Mouse (Mus musculus): Measurements from ENCODE around the gene Coa6. TPM values are rescaled to one million over a fixed set of nuclear protein-coding genes. Genes with fewer than 3 reads are reported as not detected.

Gene Coa6
- polyA plus RNA-seq, 1 experiment from 2014 or later, result 57.7 TPM

DNA sequence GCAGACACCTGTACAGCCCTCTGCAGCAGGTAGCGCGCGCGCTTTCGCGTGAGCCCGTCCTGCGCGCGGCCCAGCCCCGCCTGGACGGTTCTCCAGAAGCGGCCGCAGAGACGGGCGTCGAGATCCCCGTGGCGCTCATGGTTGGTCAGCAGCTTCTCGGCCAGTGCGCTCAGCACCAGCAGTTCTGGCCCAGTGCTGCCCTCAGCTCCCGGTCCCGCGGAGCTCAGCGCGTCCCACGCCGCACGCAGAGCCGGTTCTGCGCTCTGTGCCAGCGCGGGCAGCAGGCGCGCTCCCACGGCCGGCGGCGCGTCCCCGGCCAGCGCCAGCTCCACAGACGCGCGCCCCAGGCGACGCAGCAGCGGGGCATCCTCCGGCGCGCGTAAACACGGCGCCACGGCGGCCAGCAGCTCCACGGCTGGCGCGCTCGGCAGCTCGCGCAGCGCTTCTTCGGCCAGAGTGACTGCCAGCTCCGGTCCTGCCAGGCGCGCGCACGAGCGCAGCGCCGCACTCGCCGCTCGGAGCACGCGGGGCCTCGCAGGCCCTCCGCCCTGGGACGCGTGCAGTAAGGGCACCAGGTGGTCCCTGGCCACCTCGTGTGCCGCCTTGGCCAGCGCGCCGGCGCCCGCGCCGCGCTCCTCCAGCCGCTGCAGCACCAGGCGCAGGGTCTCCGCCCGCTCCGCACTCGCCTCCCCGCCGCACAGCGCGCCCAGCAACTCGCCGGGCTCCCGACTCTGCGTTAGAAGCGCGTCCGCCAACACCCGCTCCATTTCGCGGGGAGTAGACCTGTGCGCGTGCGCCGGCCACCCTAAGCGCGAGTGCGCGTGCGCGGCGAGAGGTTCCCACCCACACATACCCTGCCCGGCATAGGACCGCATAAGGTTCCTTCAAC, 52.2 kb downstream of the Coa6 start, which contains the start of gene Tarbp1:
Gene Tarbp1, minus strand, starts transcription at position 767 of the 889 bp plus-strand sequence.
- H3K4me2 ChIP-seq, result peak within 1 kb of the TSS; percentile 79
- peak within 1 kb of the TSS; percentile 69 for H3K9ac ChIP-seq
- peaks cover 15% of the 10 kb centered on the region; the same call in 1 of the 2 replicates for H3K36me3 ChIP-seq
- H3K27me3 ChIP-seq (replicated peaks), result no peaks in the 10 kb centered on the region
- H3K4me1 ChIP-seq, result 0 out of 2 replicates have a peak, but pooled peaks cover 13% of the 10 kb centered on the region
- ATAC-seq (ENCODE audit: insufficient read depth, low FRiP score, low read depth), result peak; percentile 89
- WGBS, result under 1% methylated on average over 117 of the region's 124 CpGs
- H3K9me3 ChIP-seq, result no peaks in the 10 kb centered on the region
- H3K4me3 ChIP-seq (replicated peaks), result peak within 1 kb of the TSS; percentile 94
- peak within 1 kb of the TSS; percentile 87 for H3K27ac ChIP-seq

Other genes starting within 250 kb of the Coa6 start
- 1.4 and 1.5 TPM in 2 replicates for gene Slc35f3, start 124.0 kb upstream of the Coa6 start, polyA plus RNA-seq (2015; fragmentation: Nextera tagmentation; extraction: Ambion mirVana)
- 2.6 and 3.0 TPM in 2 replicates for gene Tarbp1, start 52.5 kb downstream of the Coa6 start, polyA plus RNA-seq (2015; fragmentation: Nextera tagmentation; extraction: Ambion mirVana)
- 12.5 and 13.4 TPM in 2 replicates for gene Irf2bp2, start 171.5 kb downstream of the Coa6 start, polyA plus RNA-seq (2015; fragmentation: Nextera tagmentation; extraction: Ambion mirVana)

Measured in stomach, embryonic 15.5 days (tissue).